9 mouse cellular contexts compared by ENCODE assay signal in the genomic region with DNA sequence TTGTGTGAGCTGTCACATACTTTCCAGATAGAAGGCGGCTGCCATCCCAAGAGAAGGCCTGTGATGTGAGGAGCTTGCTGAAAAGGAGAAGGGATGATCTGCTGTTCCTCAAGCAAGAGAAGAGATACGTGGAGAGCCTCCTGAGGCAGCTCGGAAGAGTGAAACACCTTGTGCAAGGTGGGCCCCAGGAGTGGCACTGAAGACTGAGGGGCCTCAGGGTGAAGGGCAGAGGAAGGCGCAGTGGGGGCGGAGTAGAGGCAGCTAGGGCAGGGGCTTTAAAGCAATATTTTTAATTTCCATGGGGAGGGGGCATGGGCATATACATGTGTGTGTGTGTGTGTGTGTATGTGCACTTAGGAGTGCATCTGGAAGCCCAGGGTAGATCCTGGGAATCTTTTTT. TPM values are rescaled to one million over a fixed set of nuclear protein-coding genes. Genes with fewer than 3 reads are reported as not detected.
A peak's percentile ranks its signal among the peaks of the same experiment; 100 is the strongest.
DNase-seq lines count a peak whose midpoint lies in the region; ATAC-seq and TF ChIP-seq lines count a peak whose summit lies in the region.
"Had no signal": no experiment of that assay in that cellular context is flagged by ENCODE, and none has a peak within 500 bp of the region (broad histone marks: within the 10 kb centered on the region; RNA-seq: fewer than 3 reads in every experiment).

No protein-coding gene starts in this region.

- H3K4me1 ChIP-seq in kidney, embryonic 16.5 days (ENCODE audit: insufficient read depth, low read length) = peaks cover 10% of the 10 kb centered on the region
- peaks cover 12% of the 10 kb centered on the region for H3K4me1 ChIP-seq in forebrain, embryonic 12.5 days
- H3K4me1 ChIP-seq in intestine, postnatal 0 days (replicated peaks; ENCODE audit: control insufficient read depth, insufficient read depth, low read length) = no peaks in the 10 kb centered on the region
- H3K4me1 ChIP-seq in neural tube, embryonic 12.5 days = peaks cover 7% of the 10 kb centered on the region

- H3K27ac ChIP-seq in kidney, embryonic 16.5 days (ENCODE audit: low read length) = no peak overlapping the region
- no peak overlapping the region for H3K27ac ChIP-seq in forebrain, embryonic 12.5 days
- no peak overlapping the region for H3K27ac ChIP-seq in intestine, postnatal 0 days (ENCODE audit: low read depth, low read length)
- H3K27ac ChIP-seq in neural tube, embryonic 12.5 days = no peak overlapping the region

- H3K36me3 ChIP-seq in kidney, embryonic 16.5 days (ENCODE audit: insufficient read depth, low read length) = peaks cover 6% of the 10 kb centered on the region; the same call in 1 of the 2 replicates
- H3K36me3 ChIP-seq in forebrain, embryonic 12.5 days (replicated peaks) = no peaks in the 10 kb centered on the region
- peaks cover 91% of the 10 kb centered on the region for H3K36me3 ChIP-seq in intestine, postnatal 0 days (ENCODE audit: control insufficient read depth, insufficient read depth)
- no peaks in the 10 kb centered on the region for H3K36me3 ChIP-seq in neural tube, embryonic 12.5 days

- H3K27me3 ChIP-seq in kidney, embryonic 16.5 days (ENCODE audit: insufficient read depth, low read length) = no peaks in the 10 kb centered on the region
- H3K27me3 ChIP-seq in forebrain, embryonic 12.5 days = peaks cover 4% of the 10 kb centered on the region; the same call in 1 of the 2 replicates
- H3K27me3 ChIP-seq in intestine, postnatal 0 days (replicated peaks; ENCODE audit: control insufficient read depth, insufficient read depth, low read length) = no peaks in the 10 kb centered on the region
- H3K27me3 ChIP-seq in neural tube, embryonic 12.5 days (replicated peaks) = no peaks in the 10 kb centered on the region

- no peaks in the 10 kb centered on the region for H3K9me3 ChIP-seq in kidney, embryonic 16.5 days (ENCODE audit: low read length)
- no peaks in the 10 kb centered on the region for H3K9me3 ChIP-seq in forebrain, embryonic 12.5 days
- no peaks in the 10 kb centered on the region for H3K9me3 ChIP-seq in intestine, postnatal 0 days (ENCODE audit: control insufficient read depth)
- H3K9me3 ChIP-seq in neural tube, embryonic 12.5 days = no peaks in the 10 kb centered on the region

- DNase-seq in kidney, postnatal 4 days = no peak
- DNase-seq in layer of hippocampus, adult 18-20 months (ENCODE audit: low spot score in 2 of 2) = no peak
- DNase-seq in testis, postnatal 14 days (ENCODE audit: low spot score) = no peak
- DNase-seq in ovary, postnatal 36 days (ENCODE audit: low spot score) = no peak
- DNase-seq: right cerebral cortex, postnatal 4 days had no signal

- peak; percentile 40; the same call in 1 of the 2 replicates for ATAC-seq in kidney, embryonic 16.5 days (ENCODE audit: low FRiP score, low TSS enrichment)
- no peak for ATAC-seq in forebrain, embryonic 12.5 days (ENCODE audit: low FRiP score)
- ATAC-seq in intestine, postnatal 0 days = peak; percentile 11; the same call in 1 of the 2 replicates
- no peak for ATAC-seq in neural tube, embryonic 12.5 days (ENCODE audit: low FRiP score, low read depth)

- TF ChIP-seq CTCF in intestine, postnatal 0 days (IDR thresholded peaks at IDR 0.05; ENCODE audit: low read depth) = no peak

- H3K9ac ChIP-seq in kidney, embryonic 16.5 days (replicated peaks; ENCODE audit: low read length) = no peak overlapping the region
- H3K9ac ChIP-seq in forebrain, embryonic 12.5 days = no peak overlapping the region
- no peak overlapping the region for H3K9ac ChIP-seq in intestine, postnatal 0 days (ENCODE audit: low read depth, low read length)
- no peak overlapping the region for H3K9ac ChIP-seq in neural tube, embryonic 12.5 days

- WGBS in kidney, embryonic 16.5 days = 88% methylated on average over 5 of the region's 5 CpGs
- 86% methylated on average over 5 of the region's 5 CpGs for WGBS in forebrain, embryonic 12.5 days
- WGBS in intestine, postnatal 0 days = 72% methylated on average over 5 of the region's 5 CpGs
- 87% methylated on average over 5 of the region's 5 CpGs for WGBS in neural tube, embryonic 12.5 days

- H3K4me3 ChIP-seq in kidney, embryonic 16.5 days (ENCODE audit: low read length) = no peak overlapping the region
- peak overlapping the region; percentile 28 for H3K4me3 ChIP-seq in forebrain, embryonic 12.5 days (replicated peaks)
- H3K4me3 ChIP-seq in intestine, postnatal 0 days (ENCODE audit: low read depth, low read length) = no peak overlapping the region
- H3K4me3 ChIP-seq in neural tube, embryonic 12.5 days = no peak overlapping the region

- H3K4me2 ChIP-seq in kidney, embryonic 16.5 days (replicated peaks; ENCODE audit: low read depth, low read length) = peak overlapping the region; percentile 53
- H3K4me2 ChIP-seq in forebrain, embryonic 12.5 days = peak overlapping the region; percentile 52
- no peak overlapping the region for H3K4me2 ChIP-seq in intestine, postnatal 0 days (replicated peaks; ENCODE audit: low read depth)
- peak overlapping the region; percentile 61 for H3K4me2 ChIP-seq in neural tube, embryonic 12.5 days (replicated peaks)

RNA-seq across cellular contexts. Expression of a gene that starts 35.1 kb away (rescaled TPM):
- 5.5 and 5.6 TPM in 2 replicates for polyA plus RNA-seq in kidney, embryonic 16.5 days (2015; fragmentation: Nextera tagmentation; extraction: Ambion mirVana)
- polyA plus RNA-seq in forebrain, embryonic 12.5 days (2016; fragmentation: Nextera tagmentation; extraction: Ambion mirVana) = 1.9 and 2.0 TPM in 2 replicates
- 23.1 and 23.2 TPM in 2 replicates for polyA plus RNA-seq in intestine, postnatal 0 days (2015; fragmentation: Nextera tagmentation; extraction: Ambion mirVana)
- 1.5 and 1.6 TPM in 2 replicates for polyA plus RNA-seq in neural tube, embryonic 12.5 days (2016; fragmentation: Nextera tagmentation; extraction: Ambion mirVana)
- 1 to 10 TPM; 3.0 to 4.1 TPM for total RNA-seq in layer of hippocampus, adult 18-20 months (2021)

Comparison
In these comparisons a context has a peak if more than half of its experiments do, and no peak if none do; other contexts are left out.
1. ATAC-seq: peak in kidney, embryonic 16.5 days (single experiment) and intestine, postnatal 0 days (single experiment); none in forebrain, embryonic 12.5 days (single experiment) and neural tube, embryonic 12.5 days (single experiment).